Mouse (Mus musculus): ENCODE measurements at regions not wholly inside any gene's neighbourhood (a gene's known extent, or its start where the extent isn't known, plus 50 kb on each side); places are given as distances from the start of the nearest gene placed in this dataset.

GRCm38 (mm10) chr2:51241573-51241972 is 92.7 kb upstream of the Rnd3 start:
- H3K79me2 ChIP-seq (replicated peaks; ENCODE audit: control insufficient read depth, insufficient read depth, low read length) = no peaks in the 10 kb centered on the region
- 77% methylated on average over 5 of the region's 5 CpGs for WGBS

GRCm38 (mm10) chr2:51240000-51240399 is 91.1 kb upstream of the Rnd3 start:
- Histone ChIP-seq H3K27ac (no peak overlapping the region), H3K27me3 (ENCODE audit: control insufficient read depth, insufficient read depth, low read length) (no peaks in the 10 kb centered on the region), H3K79me2 (replicated peaks; ENCODE audit: control insufficient read depth, insufficient read depth, low read length) (no peaks in the 10 kb centered on the region), H3K9ac (ENCODE audit: low read depth, low read length) (no peak overlapping the region), H3K4me3 (no peak overlapping the region), H3K4me1 (ENCODE audit: control insufficient read depth, insufficient read depth, low read length) (no peaks in the 10 kb centered on the region; the same call in 1 of the 2 replicates), H3K36me3 (ENCODE audit: control insufficient read depth, insufficient read depth, low read length) (no peaks in the 10 kb centered on the region)
- no peak for DNase-seq
- TF ChIP-seq EP300 (IDR thresholded peaks at IDR 0.05; ENCODE audit: insufficient read depth, low read depth, low read length) (no peak), POLR2A (IDR thresholded peaks at IDR 0.05; ENCODE audit: insufficient read depth, low read depth, low read length) (no peak), CTCF (IDR thresholded peaks at IDR 0.05) (no peak)
- WGBS = 77% methylated on average over 1 of the region's 1 CpGs
- intact Hi-C loops (cut with DNase I) = no loop called here

More at GRCm38 (mm10) chr2:51241573-51241972, 92.7 kb upstream of the Rnd3 start:
- Histone ChIP-seq H3K36me3 (ENCODE audit: control insufficient read depth, insufficient read depth, low read length) (no peaks in the 10 kb centered on the region), H3K4me3 (no peak overlapping the region), H3K27me3 (ENCODE audit: control insufficient read depth, insufficient read depth, low read length) (no peaks in the 10 kb centered on the region), H3K4me1 (ENCODE audit: control insufficient read depth, insufficient read depth, low read length) (no peaks in the 10 kb centered on the region; the same call in 1 of the 2 replicates), H3K27ac (no peak overlapping the region), H3K9ac (ENCODE audit: low read depth, low read length) (no peak overlapping the region)
- no peak for DNase-seq
- TF ChIP-seq POLR2A (IDR thresholded peaks at IDR 0.05; ENCODE audit: insufficient read depth, low read depth, low read length) = no peak
- TF ChIP-seq EP300 (IDR thresholded peaks at IDR 0.05; ENCODE audit: insufficient read depth, low read depth, low read length) = no peak
- TF ChIP-seq CTCF (IDR thresholded peaks at IDR 0.05) = no peak
- intact Hi-C loops (cut with DNase I) = no loop called here

GRCm38 (mm10) chr2:51238992-51239391 is 90.1 kb upstream of the Rnd3 start:
- Histone ChIP-seq H3K4me3 (no peak overlapping the region), H3K79me2 (replicated peaks; ENCODE audit: control insufficient read depth, insufficient read depth, low read length) (no peaks in the 10 kb centered on the region), H3K27me3 (ENCODE audit: control insufficient read depth, insufficient read depth, low read length) (no peaks in the 10 kb centered on the region), H3K36me3 (ENCODE audit: control insufficient read depth, insufficient read depth, low read length) (no peaks in the 10 kb centered on the region), H3K9ac (ENCODE audit: low read depth, low read length) (no peak overlapping the region), H3K4me1 (ENCODE audit: control insufficient read depth, insufficient read depth, low read length) (no peaks in the 10 kb centered on the region; the same call in 1 of the 2 replicates), H3K27ac (no peak overlapping the region)
- intact Hi-C loops (cut with DNase I) = no loop called here
- DNase-seq = no peak
- WGBS = 39% methylated on average over 4 of the region's 4 CpGs
- no peak for TF ChIP-seq POLR2A (IDR thresholded peaks at IDR 0.05; ENCODE audit: insufficient read depth, low read depth, low read length)
- TF ChIP-seq CTCF (IDR thresholded peaks at IDR 0.05) = no peak
- no peak for TF ChIP-seq EP300 (IDR thresholded peaks at IDR 0.05; ENCODE audit: insufficient read depth, low read depth, low read length)

GRCm38 (mm10) chr2:51238131-51238931 is 89.4 kb upstream of the Rnd3 start:
- Histone ChIP-seq H3K79me2 (replicated peaks; ENCODE audit: control insufficient read depth, insufficient read depth, low read length) (no peaks in the 10 kb centered on the region), H3K27ac (no peak overlapping the region), H3K27me3 (ENCODE audit: control insufficient read depth, insufficient read depth, low read length) (no peaks in the 10 kb centered on the region), H3K9ac (ENCODE audit: low read depth, low read length) (no peak overlapping the region), H3K36me3 (ENCODE audit: control insufficient read depth, insufficient read depth, low read length) (no peaks in the 10 kb centered on the region), H3K4me1 (ENCODE audit: control insufficient read depth, insufficient read depth, low read length) (no peaks in the 10 kb centered on the region; the same call in 1 of the 2 replicates), H3K4me3 (no peak overlapping the region)
- intact Hi-C loops (cut with DNase I) = no loop called here
- 13% methylated on average over 16 of the region's 16 CpGs for WGBS
- DNase-seq = no peak
- TF ChIP-seq CTCF (IDR thresholded peaks at IDR 0.05) (no peak), POLR2A (IDR thresholded peaks at IDR 0.05; ENCODE audit: insufficient read depth, low read depth, low read length) (no peak), EP300 (IDR thresholded peaks at IDR 0.05; ENCODE audit: insufficient read depth, low read depth, low read length) (no peak)

GRCm38 (mm10) chr2:51237451-51237850 is 88.5 kb upstream of the Rnd3 start:
- Histone ChIP-seq H3K4me1 (ENCODE audit: control insufficient read depth, insufficient read depth, low read length) (no peaks in the 10 kb centered on the region; the same call in 1 of the 2 replicates), H3K27ac (no peak overlapping the region), H3K4me3 (no peak overlapping the region), H3K27me3 (ENCODE audit: control insufficient read depth, insufficient read depth, low read length) (no peaks in the 10 kb centered on the region), H3K79me2 (replicated peaks; ENCODE audit: control insufficient read depth, insufficient read depth, low read length) (no peaks in the 10 kb centered on the region), H3K9ac (ENCODE audit: low read depth, low read length) (no peak overlapping the region), H3K36me3 (ENCODE audit: control insufficient read depth, insufficient read depth, low read length) (no peaks in the 10 kb centered on the region)
- TF ChIP-seq POLR2A (IDR thresholded peaks at IDR 0.05; ENCODE audit: insufficient read depth, low read depth, low read length) = no peak
- TF ChIP-seq EP300 (IDR thresholded peaks at IDR 0.05; ENCODE audit: insufficient read depth, low read depth, low read length) = no peak
- TF ChIP-seq CTCF (IDR thresholded peaks at IDR 0.05) = no peak
- intact Hi-C loops (cut with DNase I) = no loop called here
- peak in 1 of 2 experiments; percentile 14 for DNase-seq
- WGBS = 61% methylated on average over 10 of the region's 10 CpGs

GRCm38 (mm10) chr2:51236852-51237251 is 87.9 kb upstream of the Rnd3 start:
- WGBS = 59% methylated on average over 3 of the region's 3 CpGs

More at GRCm38 (mm10) chr2:51236852-51237251, 87.9 kb upstream of the Rnd3 start:
- H3K36me3 ChIP-seq (ENCODE audit: control insufficient read depth, insufficient read depth, low read length) = no peaks in the 10 kb centered on the region
- H3K4me1 ChIP-seq (ENCODE audit: control insufficient read depth, insufficient read depth, low read length) = no peaks in the 10 kb centered on the region; the same call in 1 of the 2 replicates
- H3K79me2 ChIP-seq (replicated peaks; ENCODE audit: control insufficient read depth, insufficient read depth, low read length) = no peaks in the 10 kb centered on the region
- intact Hi-C loops (cut with DNase I) = no loop called here
- TF ChIP-seq CTCF (IDR thresholded peaks at IDR 0.05) (no peak), POLR2A (IDR thresholded peaks at IDR 0.05; ENCODE audit: insufficient read depth, low read depth, low read length) (no peak), EP300 (IDR thresholded peaks at IDR 0.05; ENCODE audit: insufficient read depth, low read depth, low read length) (no peak)
- no peak overlapping the region for H3K4me3 ChIP-seq
- no peaks in the 10 kb centered on the region for H3K27me3 ChIP-seq (ENCODE audit: control insufficient read depth, insufficient read depth, low read length)
- no peak overlapping the region for H3K27ac ChIP-seq
- DNase-seq = no peak
- H3K9ac ChIP-seq (ENCODE audit: low read depth, low read length) = no peak overlapping the region

All from heart, adult 2 months (tissue).